8 mouse cellular contexts compared by ENCODE assay signal in the genomic region with DNA sequence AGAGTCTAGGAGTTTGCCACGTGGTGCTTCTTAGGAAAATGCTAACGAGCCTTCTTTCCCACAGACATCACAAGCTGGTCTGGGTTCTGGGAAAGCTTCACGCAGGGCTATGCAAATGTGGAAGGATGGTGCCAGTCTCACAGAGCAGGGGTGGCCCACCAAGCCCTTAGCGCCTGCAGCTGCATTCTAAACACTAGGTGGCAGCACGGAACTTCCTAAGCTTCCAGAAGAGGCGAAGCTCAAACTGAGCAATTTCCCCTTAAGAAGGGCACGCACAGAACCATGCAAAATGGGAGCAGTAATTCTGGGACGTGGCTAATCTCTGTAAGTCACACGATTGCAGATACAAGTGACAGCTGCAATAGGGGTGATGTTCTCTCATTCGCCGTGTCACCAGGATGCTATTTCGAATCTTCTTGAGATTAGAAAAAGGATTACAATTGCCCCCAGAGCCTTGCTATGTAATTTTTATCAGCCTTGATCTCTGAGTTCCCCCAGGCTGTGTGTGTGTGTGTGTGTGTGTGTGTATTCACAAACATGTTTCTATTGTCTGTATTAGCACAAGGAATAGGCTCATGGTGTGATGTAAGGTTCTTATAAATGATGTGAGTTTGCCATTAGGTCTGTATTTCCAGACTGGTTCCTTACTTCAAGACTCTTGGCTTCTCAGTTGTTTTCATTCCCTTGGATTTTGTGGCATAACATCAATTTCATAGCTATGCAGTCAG.
DNase-seq lines count a peak whose midpoint lies in the region; ATAC-seq and TF ChIP-seq lines count a peak whose summit lies in the region.

No protein-coding gene starts in this region.

- no peaks in the 10 kb centered on the region for H3K4me1 ChIP-seq in embryonic facial prominence, embryonic 11.5 days (ENCODE audit: control insufficient read depth, insufficient read depth, low read length)
- peaks cover 13% of the 10 kb centered on the region; the same call in 1 of the 2 replicates for H3K4me1 ChIP-seq in kidney, adult 2 months (ENCODE audit: control insufficient read depth, insufficient read depth, low read length)
- peaks cover 19% of the 10 kb centered on the region; the same call in 1 of the 2 replicates for H3K4me1 ChIP-seq in limb, embryonic 10.5 days
- peaks cover 11% of the 10 kb centered on the region for H3K4me1 ChIP-seq in midbrain, embryonic 13.5 days (replicated peaks)
- 0 out of 2 replicates have a peak, but pooled peaks cover 5% of the 10 kb centered on the region for H3K4me1 ChIP-seq in stomach, embryonic 15.5 days

- no peaks in the 10 kb centered on the region for H3K9me3 ChIP-seq in embryonic facial prominence, embryonic 11.5 days (replicated peaks; ENCODE audit: control insufficient read depth, low read length)
- H3K9me3 ChIP-seq in limb, embryonic 10.5 days (replicated peaks): no peaks in the 10 kb centered on the region
- no peaks in the 10 kb centered on the region for H3K9me3 ChIP-seq in midbrain, embryonic 13.5 days
- no peaks in the 10 kb centered on the region for H3K9me3 ChIP-seq in stomach, embryonic 15.5 days

- 8% methylated on average over 12 of the region's 12 CpGs for WGBS in embryonic facial prominence, embryonic 11.5 days
- WGBS in kidney, adult 2 months: 9% methylated on average over 12 of the region's 12 CpGs
- WGBS in limb, embryonic 10.5 days: 15% methylated on average over 12 of the region's 12 CpGs
- WGBS in midbrain, embryonic 13.5 days: 4% methylated on average over 12 of the region's 12 CpGs
- 8% methylated on average over 12 of the region's 12 CpGs for WGBS in stomach, embryonic 15.5 days

- no peaks in the 10 kb centered on the region for H3K27me3 ChIP-seq in embryonic facial prominence, embryonic 11.5 days (ENCODE audit: control insufficient read depth, insufficient read depth, low read length)
- no peaks in the 10 kb centered on the region for H3K27me3 ChIP-seq in kidney, adult 2 months (replicated peaks; ENCODE audit: control insufficient read depth, insufficient read depth, low read length)
- H3K27me3 ChIP-seq in limb, embryonic 10.5 days (ENCODE audit: low read depth, poor library complexity, severe bottlenecking): 0 out of 2 replicates have a peak, but pooled peaks cover 11% of the 10 kb centered on the region
- no peaks in the 10 kb centered on the region for H3K27me3 ChIP-seq in midbrain, embryonic 13.5 days
- no peaks in the 10 kb centered on the region for H3K27me3 ChIP-seq in stomach, embryonic 15.5 days (replicated peaks)

- H3K4me3 ChIP-seq in embryonic facial prominence, embryonic 11.5 days (ENCODE audit: low read depth, low read length): no peak overlapping the region
- no peak overlapping the region for H3K4me3 ChIP-seq in kidney, adult 2 months (ENCODE audit: insufficient read depth, low read depth, low read length)
- H3K4me3 ChIP-seq in limb, embryonic 10.5 days: no peak overlapping the region
- H3K4me3 ChIP-seq in midbrain, embryonic 13.5 days (replicated peaks): no peak overlapping the region
- H3K4me3 ChIP-seq in stomach, embryonic 15.5 days (replicated peaks): no peak overlapping the region

- no peaks in the 10 kb centered on the region for H3K36me3 ChIP-seq in embryonic facial prominence, embryonic 11.5 days (replicated peaks; ENCODE audit: control insufficient read depth, insufficient read depth, low read depth, low read length)
- H3K36me3 ChIP-seq in kidney, adult 2 months (ENCODE audit: control insufficient read depth, insufficient read depth, low read length): no peaks in the 10 kb centered on the region
- no peaks in the 10 kb centered on the region for H3K36me3 ChIP-seq in limb, embryonic 10.5 days
- no peaks in the 10 kb centered on the region for H3K36me3 ChIP-seq in midbrain, embryonic 13.5 days
- no peaks in the 10 kb centered on the region for H3K36me3 ChIP-seq in stomach, embryonic 15.5 days

- peak; percentile 79 for ATAC-seq in embryonic facial prominence, embryonic 11.5 days (replicated peaks; ENCODE audit: insufficient number of reproducible peaks, low FRiP score, low TSS enrichment, low read depth)
- ATAC-seq in midbrain, embryonic 13.5 days: peak; percentile 95
- ATAC-seq in stomach, embryonic 15.5 days (ENCODE audit: insufficient read depth, low FRiP score, low read depth): peak; percentile 69; the same call in 1 of the 2 replicates

- DNase-seq in 416B (ENCODE audit: low read depth): peak; percentile 74
- DNase-seq in adrenal gland, postnatal 14 days: peak; percentile 82
- DNase-seq in embryonic facial prominence, embryonic 11.5 days (ENCODE audit: low spot score): peak; percentile 93
- DNase-seq in heart, adult 18-20 months: peak; percentile 77 to 84
- DNase-seq in kidney, adult 2 months: peak; percentile 76
- peak; percentile 77 for DNase-seq in limb, embryonic 10.5 days (ENCODE audit: low spot score)

- H3K4me2 ChIP-seq in embryonic facial prominence, embryonic 11.5 days (ENCODE audit: low read depth, low read length): no peak overlapping the region
- H3K4me2 ChIP-seq in midbrain, embryonic 13.5 days (replicated peaks): no peak overlapping the region
- H3K4me2 ChIP-seq in stomach, embryonic 15.5 days: no peak overlapping the region

- no peak overlapping the region for H3K9ac ChIP-seq in embryonic facial prominence, embryonic 11.5 days (replicated peaks; ENCODE audit: low read length)
- no peak overlapping the region for H3K9ac ChIP-seq in midbrain, embryonic 13.5 days (replicated peaks)
- H3K9ac ChIP-seq in stomach, embryonic 15.5 days: no peak overlapping the region

- no peak overlapping the region for H3K27ac ChIP-seq in embryonic facial prominence, embryonic 11.5 days (replicated peaks; ENCODE audit: low read depth, low read length)
- H3K27ac ChIP-seq in kidney, adult 2 months (ENCODE audit: insufficient read depth, low read depth, low read length): no peak overlapping the region
- H3K27ac ChIP-seq in limb, embryonic 10.5 days: no peak overlapping the region
- H3K27ac ChIP-seq in midbrain, embryonic 13.5 days: 0 out of 2 replicates have a peak overlapping the region, but pooled peaks have one; percentile 42
- H3K27ac ChIP-seq in stomach, embryonic 15.5 days: no peak overlapping the region

- TF ChIP-seq POLR2A in kidney, adult 2 months (IDR thresholded peaks at IDR 0.05; ENCODE audit: low read depth, low read length): no peak

- peak; percentile 81 for TF ChIP-seq CTCF in kidney, adult 2 months (conservative IDR thresholded peaks at IDR 0.05; ENCODE audit: insufficient read depth, insufficient read length, low read depth, low read length)
